Mouse (Mus musculus): ENCODE measurements around the gene Uri1. TPM values are rescaled to one million over a fixed set of nuclear protein-coding genes. Genes with fewer than 3 reads are reported as not detected.

The Uri1 gene
- 10 to 100 TPM; 11.8 to 21.1 (median 17.3) TPM for polyA plus RNA-seq (2017; shearing (Covaris generic))

DNA sequence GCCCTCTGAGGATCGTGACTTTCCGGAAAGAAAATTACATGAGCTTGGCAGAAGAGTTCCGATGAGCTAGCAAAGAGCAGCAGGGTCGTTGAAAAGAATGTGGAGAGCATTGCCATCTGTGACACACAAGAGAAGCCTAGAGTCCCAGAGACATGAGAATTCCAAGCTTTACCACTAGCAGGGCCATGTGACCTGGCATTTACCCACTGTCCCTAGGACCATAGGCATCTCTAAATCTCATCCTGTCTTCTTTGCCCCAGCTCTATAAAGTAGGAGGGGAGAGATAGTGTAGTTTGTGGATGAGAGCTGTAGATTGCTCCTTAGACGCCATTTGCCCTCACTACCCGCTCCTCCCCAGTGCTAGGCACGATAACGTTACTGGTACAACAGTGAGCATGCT is at the start of gene Uri1:
TSS of gene Uri1 (minus strand) at position 101 of the 400 bp plus-strand sequence.
- no peak for ATAC-seq

DNA sequence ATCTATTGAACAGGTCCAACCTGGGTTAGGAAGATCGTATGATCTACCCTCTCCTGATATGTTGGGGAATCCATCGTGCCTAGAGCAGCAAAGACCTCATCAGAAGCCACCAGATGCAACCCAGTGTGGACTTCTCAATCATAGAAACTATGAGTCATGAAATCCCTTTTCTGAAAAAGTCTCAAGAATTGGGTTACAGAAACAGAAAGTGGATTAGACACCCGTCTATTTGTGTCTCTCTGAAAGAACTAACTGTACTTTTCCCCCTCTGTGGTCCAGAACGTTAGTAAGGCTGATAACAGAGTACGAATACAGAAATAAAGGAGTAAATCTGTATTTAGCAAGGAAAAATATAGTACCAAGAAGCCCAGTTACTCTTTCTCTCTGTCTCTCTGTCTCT is 47.7 kb upstream of the Uri1 start:
- ATAC-seq, result peak; percentile 65

DNA sequence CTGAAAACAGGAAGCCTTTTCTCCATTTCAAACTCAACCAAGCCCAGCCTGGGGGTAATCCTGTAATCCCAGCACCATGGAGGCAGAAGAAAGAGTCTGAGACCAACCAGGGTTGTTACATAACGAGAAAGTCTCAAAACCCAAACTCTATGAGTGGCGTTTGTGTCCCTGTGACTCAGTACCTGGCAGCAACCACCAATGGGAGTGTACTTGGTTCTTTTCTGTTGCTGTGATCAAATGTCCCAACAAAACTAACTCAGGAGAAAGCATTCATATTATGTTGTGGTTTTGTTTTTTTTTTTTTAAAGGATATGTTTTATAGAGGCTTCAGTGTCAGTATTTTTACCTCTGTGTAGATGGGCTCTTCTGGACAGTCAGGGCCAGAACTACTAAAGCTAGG is 47.3 kb upstream of the Uri1 start:
- ATAC-seq, result no peak

DNA sequence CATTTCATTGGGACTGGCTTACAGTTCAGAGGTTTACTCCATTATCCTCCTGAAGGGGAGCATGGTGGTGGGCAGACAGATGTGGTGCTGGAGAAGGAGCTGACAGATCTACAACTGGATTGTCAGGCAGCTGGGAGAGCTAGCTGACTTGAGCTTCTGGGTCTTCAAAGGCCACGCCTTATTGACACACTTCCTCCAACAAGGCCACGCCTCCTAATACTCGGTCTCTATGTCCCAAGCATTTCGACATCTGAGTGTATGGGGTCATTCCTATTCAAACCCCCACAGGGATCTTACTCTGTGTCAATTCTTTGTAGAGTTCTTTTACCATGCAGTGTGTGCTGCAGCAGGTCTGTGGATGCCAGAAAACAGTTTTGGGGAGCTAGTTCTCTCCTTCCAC is 41.1 kb upstream of the Uri1 start:
- no peak for ATAC-seq

GRCm38 (mm10) chr7:38061060-38061970 is 38.0 kb upstream of the Uri1 start:
- ATAC-seq, result peak; percentile 84

DNA sequence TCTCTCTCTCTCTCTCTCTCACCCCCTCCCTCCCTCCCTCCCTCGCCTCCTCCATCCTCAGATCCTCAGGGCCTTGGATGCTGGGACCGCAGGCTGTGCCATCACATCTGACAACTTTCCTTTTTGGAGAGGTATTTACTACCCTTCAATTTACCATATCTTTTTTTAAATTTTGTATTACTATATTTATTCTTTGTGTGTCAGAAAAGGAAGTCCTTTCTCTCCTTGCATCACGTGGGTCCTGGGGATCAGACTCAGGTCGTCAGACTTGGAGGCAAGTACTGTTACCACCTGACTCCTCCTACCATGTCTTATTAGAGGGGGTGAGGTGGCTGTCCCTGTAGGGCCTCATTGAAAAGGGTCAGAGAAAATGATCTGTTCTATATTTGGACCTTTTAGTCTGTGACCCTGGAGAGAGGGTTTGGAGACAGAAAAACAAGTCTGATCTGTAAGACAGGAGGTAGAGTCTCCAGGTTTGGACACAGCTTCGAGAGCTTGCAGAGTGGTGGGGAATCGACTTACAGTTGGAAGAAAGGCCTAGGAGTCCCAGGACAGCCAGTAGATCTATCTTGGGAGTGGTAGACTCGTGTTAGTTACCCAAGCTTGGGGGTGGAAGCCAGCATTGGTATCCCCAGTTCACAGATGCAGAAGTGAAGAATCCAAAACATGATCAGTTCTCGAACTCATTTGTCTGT is 36.4 kb upstream of the Uri1 start:
- no peak for ATAC-seq

DNA sequence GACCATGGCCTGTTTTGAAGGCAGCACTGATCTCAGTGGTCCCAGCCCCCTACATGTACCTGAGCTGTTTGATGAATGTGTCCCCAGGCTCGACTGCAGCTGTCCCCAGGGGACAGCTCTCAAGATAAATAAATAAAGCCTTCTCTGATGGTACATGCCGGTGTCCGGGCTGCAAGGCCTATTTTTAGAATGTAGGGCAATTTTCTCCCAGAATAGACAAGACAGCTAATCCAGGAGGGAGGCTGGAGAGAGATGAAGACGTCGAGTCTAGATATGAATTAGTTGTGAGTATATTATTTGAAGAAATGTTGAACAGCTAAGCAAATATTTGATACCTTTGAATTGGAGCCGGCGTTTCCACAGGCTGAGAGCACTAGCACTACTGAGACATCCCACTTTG is 35.7 kb upstream of the Uri1 start:
- ATAC-seq, result no peak

DNA sequence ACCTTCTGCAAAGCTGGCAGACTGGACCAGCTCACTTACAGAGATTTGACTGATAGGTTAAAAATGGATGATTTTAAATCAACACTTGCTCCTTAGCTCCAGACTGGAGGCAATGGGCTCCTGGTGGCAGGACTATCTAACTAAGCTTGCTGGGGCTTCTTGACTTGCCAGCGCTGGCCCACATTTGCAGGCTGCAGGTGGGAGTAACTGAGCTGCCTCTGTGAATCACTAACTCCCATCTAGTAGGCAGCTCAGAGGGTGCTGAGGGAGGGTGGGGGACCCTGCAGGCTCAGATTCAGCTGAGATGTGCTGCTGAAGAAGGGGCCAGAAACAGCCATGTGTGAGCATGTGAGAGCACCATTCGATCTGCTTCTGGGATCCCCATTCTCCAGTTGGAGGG is 32.6 kb upstream of the Uri1 start:
- no peak for ATAC-seq

DNA sequence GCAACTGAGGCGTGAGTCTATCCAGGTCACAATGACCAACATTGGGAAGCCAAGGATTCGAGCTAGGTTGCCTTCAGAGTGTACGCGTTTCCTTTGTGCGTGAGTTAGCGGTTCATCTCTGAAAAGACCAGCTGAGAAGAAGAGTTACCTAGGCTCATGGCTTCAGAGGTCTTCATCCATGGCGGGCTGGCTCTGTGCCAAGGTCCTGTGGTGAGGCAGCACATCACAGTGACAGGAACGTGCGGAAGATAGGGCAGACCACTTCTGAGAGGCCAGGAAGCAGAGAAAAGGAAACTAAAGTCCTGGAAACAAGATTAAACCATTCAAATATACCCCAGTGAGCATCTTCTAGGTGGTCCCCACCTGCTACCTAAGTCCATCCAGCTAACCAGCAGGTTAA is 30.9 kb upstream of the Uri1 start:
- ATAC-seq, result no peak

- no peak for ATAC-seq
Observed at GRCm38 (mm10) chr7:38047229-38047628, 23.9 kb upstream of the Uri1 start.

DNA sequence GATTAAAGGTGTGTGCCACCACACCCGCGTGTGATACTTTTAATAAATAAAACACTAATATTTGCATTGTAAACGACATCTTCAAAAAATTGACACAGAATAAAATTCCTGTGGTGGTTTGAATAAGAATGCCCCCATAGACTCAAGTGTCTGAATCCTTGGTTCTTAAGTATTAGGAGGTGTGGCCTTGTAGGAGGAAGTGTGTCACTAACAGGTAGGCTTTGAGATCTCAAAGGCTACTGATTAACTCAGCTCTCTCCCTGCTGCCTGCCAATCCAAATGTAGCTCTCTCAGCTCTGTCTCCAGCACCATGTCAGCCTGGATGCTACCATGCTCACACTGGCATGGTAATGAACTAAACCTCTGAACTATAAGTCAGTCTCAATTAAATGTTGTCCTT is 17.9 kb upstream of the Uri1 start:
- no peak for ATAC-seq

DNA sequence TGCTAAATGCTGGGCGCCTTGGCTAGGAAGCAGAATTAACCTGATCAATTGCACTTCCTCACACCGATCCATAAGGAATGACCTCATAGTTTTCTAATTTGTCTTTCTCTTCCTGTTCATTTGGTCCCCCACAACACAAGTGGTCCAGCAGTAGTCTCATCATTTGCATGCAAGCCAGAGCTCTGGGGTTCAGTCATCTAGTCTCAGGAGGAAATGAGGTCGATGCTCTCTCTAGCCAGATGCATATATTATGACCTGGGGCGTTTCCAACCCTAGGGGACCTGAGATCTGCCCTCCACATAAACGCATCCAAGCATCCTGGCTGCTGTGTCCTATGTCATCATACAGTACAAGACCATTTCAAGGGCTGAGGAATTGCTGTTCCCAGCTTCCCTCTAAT is 14.2 kb upstream of the Uri1 start:
- ATAC-seq, result no peak

- ATAC-seq, result no peak
Observed at GRCm38 (mm10) chr7:38031183-38031582, 7.8 kb upstream of the Uri1 start.

- no peak for ATAC-seq
Observed at GRCm38 (mm10) chr7:38030606-38031005, 7.3 kb upstream of the Uri1 start.

DNA sequence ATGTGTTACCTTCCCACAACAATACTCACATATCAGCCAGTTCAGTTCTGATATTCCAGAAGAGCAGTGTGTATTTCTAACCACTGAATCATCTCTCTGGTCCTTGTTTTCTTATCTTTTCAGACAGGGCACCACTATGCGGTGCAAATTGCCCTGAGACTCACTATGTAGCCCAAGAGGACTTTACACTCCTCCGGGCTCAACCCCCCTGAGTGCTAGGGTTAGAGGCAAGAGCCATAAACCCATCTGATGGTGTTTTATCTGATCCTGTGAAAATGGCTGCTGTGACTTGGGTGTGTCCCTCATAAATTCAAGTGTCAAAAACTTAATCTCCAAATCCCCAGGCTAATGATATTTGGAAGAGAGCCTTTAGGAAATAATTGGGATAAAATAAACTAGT is 6.6 kb upstream of the Uri1 start:
- no peak for ATAC-seq

DNA sequence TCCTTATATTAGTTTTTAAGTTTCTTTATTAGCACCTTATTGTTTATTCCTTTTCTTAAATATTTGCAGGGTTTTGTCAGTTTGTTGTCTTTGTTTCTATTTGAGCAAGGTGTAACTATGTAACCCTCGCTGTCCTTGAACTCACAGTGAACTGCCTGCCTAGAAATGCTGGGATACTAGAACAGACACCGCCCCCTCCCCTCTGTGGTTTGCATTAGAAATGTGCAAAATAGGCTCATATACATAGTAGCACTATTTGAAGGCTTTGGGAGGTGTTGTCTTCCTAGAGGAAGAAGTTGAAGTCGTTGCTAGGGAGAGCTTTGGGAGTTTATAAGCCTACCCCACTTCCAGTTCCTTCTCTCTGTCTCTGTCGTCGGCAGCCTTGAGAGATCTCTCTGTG is 5.7 kb upstream of the Uri1 start:
- ATAC-seq, result no peak

DNA sequence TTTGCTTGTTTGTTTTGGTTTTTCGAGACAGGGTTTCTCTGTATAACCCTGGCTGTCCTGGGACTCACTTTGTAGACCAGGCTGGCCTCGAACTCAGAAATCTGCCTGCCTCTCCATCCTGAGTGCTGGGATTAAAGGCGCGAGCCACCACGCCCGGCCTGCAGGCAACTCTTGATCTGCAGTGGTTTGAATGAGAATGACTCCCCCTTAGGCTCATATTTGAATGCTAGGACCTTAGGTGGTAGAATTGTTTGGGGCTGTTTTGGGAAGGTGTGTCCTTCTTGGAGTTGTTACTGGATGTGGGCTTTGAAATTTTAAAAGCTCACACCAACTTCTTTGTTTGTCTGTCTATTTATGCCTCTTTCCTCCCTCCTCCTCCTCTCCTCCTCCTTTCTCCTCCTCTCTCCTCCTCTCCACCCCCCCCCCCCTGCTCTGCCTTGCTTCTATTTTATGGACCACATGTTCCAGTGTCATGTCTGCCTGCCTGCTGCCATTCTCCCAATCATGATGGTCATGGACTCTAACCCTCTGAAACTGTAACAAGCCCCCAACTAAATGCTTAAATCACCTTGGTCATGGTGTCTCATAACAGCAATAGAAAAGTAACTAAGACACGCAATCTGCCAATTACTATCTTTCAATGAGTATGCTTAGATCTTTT is 4.7 kb upstream of the Uri1 start:
- ATAC-seq, result no peak

DNA sequence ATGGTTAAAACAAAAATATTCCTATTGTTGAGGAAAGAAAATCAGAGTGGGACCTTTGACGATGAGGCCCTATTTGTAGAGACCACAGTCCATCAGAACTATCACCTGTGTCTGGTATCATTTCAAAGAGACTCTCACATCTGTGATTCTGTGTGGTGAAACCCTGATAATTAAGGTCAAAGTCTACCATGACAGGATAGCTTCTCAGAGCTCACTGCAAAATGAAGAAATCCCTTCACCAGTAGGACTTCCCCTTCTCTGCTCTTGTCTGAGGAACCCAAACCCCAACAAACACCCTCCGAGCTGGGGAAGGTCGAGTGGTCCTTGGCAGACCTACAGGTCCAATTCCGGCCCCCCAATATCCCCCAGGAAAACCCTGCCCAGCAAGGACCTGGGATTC is 1.5 kb upstream of the Uri1 start:
- ATAC-seq, result no peak

GRCm38 (mm10) chr7:38019770-38020169 is 3.6 kb downstream of the Uri1 start:
- ATAC-seq, result no peak

GRCm38 (mm10) chr7:38019369-38019749 is 4.0 kb downstream of the Uri1 start:
- ATAC-seq, result peak; percentile 75

DNA sequence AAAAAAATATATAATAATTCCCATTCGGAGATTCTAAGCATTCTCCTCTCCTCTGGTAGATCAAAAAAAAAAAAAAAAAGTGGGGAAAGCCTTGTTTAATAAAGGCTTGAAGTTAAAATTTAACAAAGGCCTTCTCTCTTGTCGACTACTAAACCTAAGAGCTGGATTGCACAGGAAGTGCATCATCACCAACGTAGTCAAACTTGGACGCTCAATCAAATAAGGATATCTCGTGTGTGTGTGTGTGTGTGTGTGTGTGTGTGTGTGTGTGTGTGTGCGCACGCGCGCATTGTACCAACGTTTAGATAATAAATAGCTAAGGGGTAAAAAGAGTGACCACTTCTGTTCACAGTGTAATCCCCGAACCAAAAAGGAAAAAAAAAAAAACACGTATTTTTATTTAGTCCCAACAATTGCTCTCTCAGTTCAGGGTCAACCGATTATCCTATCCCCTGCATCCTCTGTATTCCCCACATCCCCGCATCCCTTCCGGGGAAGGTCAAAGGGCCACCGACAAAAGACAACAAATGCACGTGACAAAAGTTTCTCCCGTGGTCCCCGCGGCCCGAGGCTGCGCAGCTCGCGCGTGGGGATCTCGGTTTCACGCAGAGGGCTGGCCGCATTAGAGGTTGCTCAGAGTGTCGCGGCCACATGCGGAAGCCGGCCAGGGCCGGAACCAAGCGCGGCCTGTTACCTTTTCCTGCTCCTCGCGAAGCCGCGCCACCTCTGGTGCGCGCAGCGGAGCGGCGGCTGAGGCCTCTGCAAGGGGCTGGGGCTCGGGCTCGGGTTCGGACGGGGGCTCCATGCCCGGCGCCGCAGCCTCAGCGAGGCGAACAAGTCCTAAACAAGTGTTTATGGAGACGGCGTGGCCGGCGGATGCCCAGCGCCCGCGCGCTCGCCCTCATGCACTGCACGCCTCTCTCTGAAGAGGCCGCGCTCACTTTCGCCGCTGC is 4.7 kb downstream of the Uri1 start:
- ATAC-seq, result peak; percentile 78

- no peak for ATAC-seq
Observed at GRCm38 (mm10) chr7:38015356-38015755, 8.0 kb downstream of the Uri1 start.
